Mouse (Mus musculus): ENCODE results near the gene Ndfip2. TPM values are rescaled to one million over a fixed set of nuclear protein-coding genes. Genes with fewer than 3 reads are reported as not detected.

Gene Ndfip2
- total RNA-seq, 2 experiments from 2014 or later, result 94.9 to 96.4 TPM

DNA sequence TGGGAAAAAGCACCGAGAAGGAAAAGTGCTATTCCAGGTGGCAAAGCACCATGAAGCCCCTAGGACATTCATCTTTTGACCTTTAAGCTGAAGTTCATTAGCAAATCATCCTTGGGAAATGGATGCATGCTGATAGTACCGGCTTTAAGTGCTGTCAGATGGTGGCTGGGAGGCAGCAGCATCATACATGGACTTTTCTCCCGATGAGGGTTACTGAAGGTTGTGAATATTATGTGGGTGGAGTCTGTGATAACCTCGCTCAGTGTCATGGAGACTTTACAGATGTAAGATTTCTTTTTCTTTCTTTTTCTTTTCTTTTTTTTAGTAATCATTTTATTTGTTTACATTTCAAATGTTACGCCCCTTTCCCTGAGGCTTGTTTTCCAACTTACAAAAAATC is 18.9 kb downstream of the Ndfip2 start:
- no peak for DNase-seq (ENCODE audit: low spot score in 2 of 2)

DNA sequence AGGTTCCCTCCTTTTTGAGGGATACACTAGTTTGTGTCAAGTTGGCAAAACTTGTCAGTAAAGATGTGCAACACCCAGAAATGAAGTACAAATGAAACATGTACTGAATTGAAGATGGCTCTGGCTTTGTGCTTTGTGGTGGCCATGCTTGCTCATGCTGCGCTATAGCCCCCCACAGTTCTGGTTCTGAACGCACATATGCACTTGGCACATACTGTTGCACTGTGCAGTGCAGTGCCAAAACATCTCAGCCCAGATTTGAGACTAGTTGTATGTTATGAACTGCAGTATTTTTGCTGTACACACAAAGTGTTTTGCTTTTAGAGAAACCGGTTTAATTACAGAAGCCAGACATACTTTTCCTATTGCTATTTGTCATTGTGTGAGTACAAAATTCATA is 25.7 kb downstream of the Ndfip2 start:
- DNase-seq (ENCODE audit: low spot score in 2 of 2), result no peak

DNA sequence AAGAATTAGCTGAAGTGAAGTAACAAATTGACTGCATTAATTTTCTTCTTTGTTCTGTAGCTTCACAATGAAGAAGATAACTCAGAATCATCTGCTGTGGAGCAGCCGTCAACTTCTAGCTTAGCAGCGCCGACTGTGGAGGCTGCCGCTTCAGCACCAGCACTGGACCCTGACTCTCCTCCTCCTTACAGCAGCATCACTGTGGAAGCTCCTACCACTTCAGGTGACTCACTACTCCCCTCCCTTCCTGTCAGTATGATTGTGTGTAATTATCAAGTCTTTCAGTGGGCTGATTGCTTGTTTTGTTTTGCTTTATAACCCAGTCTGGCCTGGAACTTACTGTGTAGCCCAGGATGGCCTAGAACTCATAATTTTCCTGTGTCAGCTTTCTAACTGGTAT is 29.2 kb downstream of the Ndfip2 start:
- no peak for DNase-seq (ENCODE audit: low spot score in 2 of 2)

DNA sequence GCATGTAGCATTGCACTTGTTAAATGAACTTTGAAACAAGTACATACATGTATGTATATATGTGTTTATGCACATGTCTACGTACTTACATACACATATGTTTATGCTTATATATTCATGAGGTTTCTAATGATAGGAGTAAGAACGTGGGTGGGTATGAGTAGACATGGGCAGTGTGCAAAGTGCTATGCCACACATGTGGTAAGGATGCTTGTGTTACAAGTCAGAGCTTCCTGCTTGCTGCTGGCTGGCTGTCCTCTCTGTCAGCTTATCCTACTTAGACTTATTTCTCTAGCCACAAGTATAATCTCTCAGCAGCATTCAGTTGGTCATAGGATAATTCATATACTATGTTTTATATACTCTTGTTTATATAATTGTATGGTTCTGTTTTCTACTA is 29.6 kb downstream of the Ndfip2 start:
- no peak for DNase-seq (ENCODE audit: low spot score in 2 of 2)

DNA sequence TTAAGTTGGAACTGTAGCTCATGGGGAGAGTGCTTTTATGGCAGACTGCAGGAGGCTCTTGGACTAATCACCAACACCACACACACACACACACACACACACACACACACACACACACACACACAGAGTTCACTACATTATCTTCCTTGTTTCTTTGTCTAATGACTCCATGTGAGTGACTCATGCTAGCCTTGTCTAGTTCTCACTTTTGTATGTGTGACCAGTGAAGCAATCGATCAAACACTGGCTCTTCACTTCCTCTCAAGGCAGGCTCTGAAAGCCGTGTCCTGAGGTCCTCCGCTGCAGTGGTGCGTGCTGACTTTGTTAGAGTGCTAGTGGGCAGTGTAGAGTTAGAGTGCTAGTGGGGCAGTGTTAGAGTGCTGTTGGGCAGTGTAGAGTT is 30.2 kb downstream of the Ndfip2 start:
- no peak for DNase-seq (ENCODE audit: low spot score in 2 of 2)

DNA sequence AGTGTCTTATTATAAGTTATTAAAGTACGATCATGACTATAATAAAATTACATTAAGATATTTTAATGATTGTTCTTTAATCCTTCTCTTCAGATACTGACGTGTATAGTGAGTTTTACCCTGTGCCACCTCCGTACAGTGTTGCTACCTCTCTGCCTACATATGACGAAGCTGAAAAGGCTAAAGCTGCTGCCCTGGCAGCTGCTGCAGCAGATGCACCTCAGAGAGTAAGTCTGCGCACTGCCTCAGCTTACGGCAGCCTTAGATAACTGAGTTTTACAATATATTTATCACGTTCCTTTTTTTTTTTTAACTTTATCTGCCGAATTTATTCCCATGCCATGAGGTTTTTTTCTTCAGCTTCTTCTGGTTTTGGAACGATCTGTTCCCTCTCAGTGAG is 33.8 kb downstream of the Ndfip2 start:
- no peak for DNase-seq (ENCODE audit: low spot score in 2 of 2)

DNA sequence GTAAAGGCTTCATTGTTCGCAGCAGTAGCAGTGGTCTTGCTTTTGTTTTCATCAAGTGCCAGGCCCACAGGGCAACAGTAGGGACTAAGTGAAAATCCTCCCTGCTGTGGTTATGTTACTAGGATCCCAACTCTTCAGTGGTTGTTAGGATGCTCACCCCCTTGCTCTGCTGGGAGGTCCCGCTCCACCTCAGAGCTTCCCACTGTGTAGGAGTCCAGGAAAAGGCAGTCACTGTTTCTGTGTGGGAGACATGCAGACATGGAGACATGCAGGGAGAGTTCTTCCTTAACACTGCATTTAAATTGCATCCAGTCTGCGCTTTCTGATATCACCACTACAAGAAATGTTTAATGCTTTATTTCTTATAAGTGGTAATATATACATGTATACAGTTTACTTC is 35.4 kb downstream of the Ndfip2 start:
- DNase-seq (ENCODE audit: low spot score in 2 of 2), result no peak

DNA sequence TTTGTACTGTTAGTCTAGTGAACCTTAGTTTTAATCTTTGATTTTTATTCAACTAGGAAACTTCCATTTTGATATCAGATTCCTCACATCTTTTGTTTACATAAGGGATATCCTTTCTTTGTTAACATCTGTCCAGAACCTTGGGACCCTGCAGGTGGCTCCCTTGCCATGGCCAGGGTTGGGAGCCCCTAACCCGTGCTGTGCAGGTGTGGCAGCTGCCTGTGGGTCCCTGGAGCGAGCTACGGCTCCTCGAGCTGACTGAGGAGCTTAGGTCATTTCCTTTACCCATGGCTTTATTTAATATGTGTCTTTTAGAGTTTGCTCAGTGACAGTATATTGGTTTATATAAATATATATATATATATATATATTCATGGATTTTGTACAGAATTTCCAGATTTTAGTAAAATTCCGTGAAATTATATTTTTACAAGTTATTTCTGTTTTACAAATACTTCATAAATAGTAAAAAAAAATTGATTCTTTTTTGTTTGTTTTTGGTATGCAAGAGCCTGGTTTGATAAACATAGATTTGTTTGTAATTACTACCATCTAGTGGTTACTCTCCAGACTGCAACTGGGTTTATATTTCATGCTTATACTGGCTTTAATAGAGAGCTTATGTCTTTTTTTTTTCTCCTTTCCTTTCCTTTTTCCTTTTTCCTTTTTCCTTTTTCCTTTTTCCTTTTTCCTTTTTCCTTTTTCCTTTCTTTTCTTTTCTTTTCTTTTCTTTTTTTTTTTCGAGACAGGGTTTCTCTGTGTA is 37.6 kb downstream of the Ndfip2 start:
- DNase-seq (ENCODE audit: low spot score in 2 of 2), result peak in 1 of 2 experiments; percentile 76

DNA sequence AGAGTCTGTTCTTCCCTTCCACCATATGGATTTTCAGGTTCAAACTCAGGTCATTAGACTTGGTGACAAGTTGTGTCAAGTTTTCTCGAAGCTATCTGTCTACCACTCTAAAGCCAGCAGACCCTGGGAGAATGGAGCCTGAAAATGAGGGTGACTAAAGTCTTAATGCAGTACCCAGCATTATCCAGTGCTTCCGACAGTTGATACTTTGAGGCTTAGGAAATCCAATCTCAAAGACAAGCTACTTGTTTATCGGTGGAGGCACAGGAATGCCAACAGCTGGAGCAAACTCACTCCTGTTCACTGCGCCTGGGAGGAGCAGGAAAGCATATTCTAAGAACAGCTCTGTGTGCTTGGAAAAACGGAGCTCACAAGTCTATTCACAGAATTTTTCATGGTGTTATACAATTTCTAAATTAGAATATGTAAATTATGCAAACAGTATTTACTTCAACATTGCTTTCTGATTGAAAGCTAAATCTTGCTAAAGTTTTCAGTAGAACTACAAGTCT is 41.4 kb downstream of the Ndfip2 start:
- no peak for DNase-seq (ENCODE audit: low spot score in 2 of 2)

DNA sequence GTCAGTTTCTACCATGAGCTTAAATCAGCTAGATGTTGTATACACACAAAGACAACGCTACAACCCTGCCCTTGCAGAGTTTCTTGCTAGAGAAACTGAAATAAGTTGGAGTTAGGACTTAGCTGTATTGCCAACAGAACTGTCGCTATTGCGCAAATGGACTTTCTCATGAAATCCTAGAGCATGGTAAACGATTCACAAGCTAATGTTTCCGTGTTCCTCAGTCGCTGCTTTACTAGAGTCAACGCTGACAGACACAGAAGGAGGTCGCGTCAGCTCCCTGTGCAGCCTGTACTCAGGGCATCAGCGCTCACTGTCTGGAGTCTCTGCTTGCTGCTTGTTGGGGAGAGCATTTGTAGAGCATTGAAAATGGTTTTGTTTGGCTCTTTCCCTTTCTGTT is 42.2 kb downstream of the Ndfip2 start:
- DNase-seq (ENCODE audit: low spot score in 2 of 2), result no peak

DNA sequence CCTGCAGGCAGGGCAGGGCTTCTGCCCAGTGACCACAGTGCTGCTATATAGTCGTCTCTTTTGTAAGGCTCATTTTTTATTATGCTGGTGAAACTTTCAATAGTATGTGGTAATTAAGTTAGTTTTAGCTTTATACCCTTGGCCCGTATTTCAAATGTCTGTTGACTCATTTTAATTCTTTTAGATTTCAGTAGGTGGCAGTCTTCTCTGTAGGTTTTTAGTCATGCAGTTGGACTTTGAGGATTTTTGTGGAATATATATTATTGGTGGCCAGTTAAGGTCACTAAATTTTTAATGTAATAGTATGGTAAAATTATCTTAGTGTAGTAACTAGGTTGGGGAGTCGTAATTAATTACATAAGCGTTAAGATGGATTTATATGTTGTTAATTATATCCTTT is 44.3 kb downstream of the Ndfip2 start:
- DNase-seq (ENCODE audit: low spot score in 2 of 2), result no peak

DNA sequence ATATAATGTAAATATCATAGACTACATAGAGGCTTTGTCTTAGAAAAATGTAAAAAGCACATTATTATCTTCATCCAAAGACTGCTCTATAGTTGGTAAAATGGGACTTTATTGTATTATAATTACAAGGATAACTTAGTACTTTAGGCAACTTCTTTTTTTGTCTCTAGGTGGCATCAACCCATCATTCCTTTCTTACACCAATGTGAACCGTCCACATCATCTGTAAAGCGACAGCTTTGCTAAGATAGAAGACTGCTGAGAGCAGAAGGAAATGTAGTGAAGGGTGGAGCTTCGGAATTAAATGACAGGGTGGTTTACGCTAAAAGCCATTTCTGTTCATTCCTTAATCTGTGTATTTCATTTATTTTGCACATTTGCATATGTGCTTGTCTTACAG is 49.3 kb downstream of the Ndfip2 start:
- DNase-seq (ENCODE audit: low spot score in 2 of 2), result no peak

DNA sequence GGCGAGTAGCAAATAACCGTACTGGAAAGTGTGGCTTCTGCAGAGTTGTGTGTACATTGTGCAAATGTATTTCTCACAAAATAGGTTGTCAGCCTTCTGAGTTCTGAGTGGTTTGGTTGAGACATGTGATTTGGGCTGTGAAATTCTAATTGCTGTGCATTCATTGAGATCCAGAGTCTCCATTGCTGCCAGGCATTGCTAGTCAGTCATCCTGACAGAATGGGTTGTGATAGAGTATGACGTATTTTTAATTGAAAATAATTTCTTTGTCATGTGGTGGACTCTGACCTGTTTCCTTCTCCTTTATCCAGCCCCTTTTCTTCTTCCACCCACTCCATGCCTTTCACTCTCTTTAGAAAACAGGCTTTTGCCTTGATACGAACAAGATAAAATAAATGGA is 54.0 kb downstream of the Ndfip2 start:
- DNase-seq (ENCODE audit: low spot score in 2 of 2), result no peak

DNA sequence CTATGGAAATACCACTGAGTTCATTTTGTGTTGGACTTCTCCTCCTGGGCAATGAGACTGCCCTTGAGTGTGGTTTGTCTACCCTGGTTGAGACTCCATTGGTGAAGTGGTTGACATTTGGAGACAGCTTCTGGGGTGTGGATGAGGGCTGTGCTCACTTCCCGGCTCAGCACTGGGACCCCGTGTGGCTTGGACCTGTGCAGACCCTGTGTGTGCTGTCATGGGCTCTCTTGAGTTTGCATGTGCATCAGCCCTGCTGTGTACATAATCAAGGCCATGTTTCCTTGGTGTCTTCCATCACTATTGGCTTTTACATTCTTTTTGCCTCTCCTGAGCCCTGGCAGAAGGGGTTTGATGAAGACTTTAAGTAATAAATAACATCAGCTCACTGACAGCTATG is 54.6 kb downstream of the Ndfip2 start:
- no peak for DNase-seq (ENCODE audit: low spot score in 2 of 2)

DNA sequence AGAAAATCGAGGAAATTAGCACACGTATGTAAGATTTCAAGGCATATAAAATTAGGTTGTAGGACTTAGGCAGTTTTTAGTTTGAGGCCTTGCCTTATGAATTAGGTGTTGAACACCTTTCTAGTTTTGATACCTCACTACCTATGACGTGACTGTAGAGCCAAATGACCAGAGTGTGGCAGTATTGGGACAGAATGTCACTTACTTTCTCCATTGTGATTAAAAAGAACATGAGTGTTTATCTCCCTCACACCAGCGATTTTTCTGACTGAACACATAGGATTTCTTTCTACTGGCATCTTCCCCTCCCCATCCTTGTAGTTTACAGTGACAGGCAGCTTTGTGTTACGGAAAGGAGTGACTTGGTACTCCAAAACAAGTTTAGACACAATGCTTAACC is 55.5 kb downstream of the Ndfip2 start:
- DNase-seq (ENCODE audit: low spot score in 2 of 2), result peak in 1 of 2 experiments; percentile 32

DNA sequence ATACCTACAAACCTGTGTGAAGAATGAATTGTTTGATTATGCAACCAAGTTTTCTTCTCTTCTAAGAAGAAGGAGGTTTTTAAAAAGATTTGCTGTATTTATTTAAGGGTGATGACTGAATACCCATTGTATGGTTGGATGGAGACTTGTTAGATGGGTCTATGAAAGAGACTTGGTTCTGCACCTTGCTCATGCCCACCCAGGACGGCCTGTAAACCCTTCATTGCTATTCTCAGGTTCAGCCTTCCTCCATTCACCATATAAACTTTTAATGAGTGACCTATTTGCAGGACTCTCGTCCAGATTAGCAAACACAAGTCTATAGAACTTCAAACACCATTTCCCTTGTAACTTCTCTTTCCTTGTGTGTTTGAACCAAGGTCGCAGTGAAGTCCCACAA is 63.3 kb downstream of the Ndfip2 start:
- DNase-seq (ENCODE audit: low spot score in 2 of 2), result no peak

DNA sequence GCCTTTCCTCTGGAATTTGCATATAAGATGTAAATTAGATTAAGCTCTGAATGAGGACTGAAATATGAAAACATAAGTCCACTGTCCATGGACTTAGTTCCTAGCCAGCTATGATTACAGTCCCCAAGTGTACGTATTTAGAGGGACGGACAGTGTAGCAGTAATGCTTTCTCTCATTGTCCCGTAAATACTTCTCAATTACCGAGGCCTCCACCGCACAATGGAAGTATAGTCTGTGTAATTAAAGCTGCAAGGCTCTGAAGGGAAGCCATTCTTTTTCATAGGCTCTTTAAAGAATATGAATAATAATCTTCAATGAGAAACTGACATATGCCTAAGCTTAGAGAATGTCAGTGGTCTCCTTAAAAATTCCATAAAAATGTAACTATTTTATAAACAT is 64.5 kb downstream of the Ndfip2 start:
- no peak for DNase-seq (ENCODE audit: low spot score in 2 of 2)

DNA sequence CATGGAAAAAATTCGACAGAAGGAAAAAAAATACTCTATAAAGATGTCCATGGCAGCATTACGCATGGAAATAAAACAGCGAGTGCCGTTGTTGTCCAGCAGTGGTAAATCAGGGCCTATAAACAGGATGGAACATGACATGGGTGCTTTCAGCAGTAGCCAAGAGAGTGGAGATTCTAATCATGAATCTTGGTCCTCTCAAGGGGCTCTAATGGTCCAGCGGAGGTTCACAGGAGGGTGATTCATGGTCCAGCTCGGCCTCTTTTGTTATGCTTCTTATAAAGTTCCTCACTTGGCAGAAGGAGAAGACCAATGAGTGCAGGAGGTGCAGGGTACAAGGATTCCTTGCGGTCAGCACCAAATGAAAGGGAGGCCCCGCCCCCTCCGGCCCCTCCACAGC is 65.1 kb downstream of the Ndfip2 start:
- no peak for DNase-seq (ENCODE audit: low spot score in 2 of 2)

DNA sequence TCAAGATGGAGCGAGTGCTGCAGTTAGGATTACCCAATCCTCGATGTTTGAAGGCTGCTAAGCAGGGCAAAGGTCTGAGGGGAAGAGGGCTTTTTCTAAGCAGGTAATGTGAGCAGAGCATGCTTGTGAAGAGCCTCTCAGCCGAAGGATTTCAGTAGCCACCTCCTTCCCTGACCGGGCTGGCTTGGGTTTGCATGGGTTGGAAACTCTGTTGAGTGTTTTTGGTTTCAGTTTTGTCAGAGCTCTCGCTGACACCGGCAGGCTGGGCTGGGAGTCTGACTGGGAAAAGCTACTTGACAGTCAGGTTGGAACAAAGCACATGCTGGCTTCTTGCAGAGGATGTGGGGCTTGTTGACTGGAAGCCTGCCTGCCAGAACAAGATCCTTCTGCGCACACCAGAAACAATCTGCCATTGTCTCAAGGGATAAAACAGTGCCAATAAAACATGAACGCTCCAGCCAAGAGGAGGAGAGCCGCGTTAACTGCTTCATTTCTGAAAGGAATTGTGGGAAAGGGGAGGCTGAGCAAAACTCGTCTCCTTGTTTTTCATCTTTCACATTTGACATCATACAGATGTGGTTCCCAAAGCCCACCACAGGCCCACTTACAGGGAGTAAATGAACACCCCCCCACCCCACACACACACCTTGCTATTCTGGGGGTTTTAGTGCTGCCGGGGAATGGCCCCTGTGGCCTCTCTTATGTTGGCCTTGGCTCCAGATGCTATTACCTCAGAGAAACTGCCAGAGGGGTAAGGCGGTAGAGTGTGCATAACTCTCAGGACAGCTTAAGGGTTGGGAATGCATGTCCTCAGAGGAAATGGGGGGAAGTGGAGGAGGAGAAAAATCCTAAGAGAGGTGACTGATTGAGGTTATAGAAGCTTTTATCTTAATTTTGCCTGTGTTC is 70.3 kb downstream of the Ndfip2 start:
- DNase-seq (ENCODE audit: low spot score in 2 of 2), result peak; percentile 76 to 85

DNA sequence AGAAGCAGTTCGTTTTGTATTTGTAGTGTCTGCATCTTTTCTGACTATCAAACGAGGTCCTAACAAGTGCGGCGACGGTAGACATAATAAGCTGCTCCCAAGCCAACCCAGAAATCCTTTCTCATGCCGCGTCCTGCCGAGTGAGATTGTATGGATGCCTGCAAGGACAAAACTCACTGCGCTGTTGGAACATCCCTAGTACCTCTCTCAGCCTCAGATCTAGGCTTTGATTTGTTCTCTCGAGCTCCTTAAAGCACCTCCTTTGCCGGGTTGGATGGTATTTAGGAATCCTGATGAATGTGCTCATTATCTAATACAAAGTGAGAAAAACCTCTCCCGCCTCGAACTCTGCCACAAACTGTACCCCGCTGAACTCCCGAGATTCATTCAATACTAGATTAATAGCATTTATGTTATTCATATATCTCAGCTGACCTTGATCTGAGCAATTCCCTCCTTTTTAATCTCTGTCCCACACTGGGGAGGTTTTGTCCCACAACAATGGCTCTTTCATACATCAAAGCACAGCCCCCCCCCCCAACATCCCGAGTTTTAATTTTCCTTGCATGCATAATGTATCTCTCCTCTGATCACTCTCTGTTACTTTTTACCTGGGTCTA is 75.2 kb downstream of the Ndfip2 start:
- peak; percentile 39 to 63 for DNase-seq (ENCODE audit: low spot score in 2 of 2)

DNA sequence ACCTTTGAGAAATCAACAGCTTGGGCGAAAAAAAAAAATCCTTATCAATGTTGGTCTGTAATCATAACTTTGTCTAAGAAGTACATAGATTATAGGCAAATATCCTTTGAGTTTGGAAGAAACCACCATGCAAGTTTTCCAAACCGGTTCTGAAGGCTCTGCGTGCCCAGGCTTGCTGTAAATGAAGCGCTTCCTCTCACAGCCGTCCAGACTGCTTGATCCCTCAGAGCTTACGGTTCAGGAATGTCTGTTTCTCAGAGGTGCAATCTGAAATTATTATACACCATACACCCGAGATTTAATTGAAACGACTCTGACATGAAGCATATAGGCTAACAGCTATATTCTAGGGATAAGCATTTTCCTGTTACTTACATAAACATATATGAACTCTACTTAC is 83.4 kb downstream of the Ndfip2 start:
- DNase-seq (ENCODE audit: low spot score in 2 of 2), result no peak

DNA sequence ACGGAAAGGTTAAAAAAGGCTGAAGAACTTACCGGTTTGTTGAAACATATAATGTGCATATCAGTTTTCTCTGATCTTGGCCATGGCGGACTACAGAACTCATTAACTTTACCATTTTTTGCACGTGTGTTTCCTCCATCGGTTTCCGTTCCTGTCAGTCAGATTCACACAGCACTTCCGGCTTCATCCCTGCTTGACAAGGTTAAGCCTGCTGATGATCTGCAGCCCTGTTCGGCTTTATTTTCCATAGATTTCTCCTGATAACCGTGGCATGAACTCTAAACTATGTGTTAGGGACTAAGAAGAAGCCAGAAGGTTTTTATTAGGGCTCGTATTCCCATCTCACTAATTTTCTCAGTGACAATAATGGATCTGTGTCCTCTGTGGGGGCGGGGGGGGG is 95.7 kb downstream of the Ndfip2 start:
- no peak for DNase-seq (ENCODE audit: low spot score in 2 of 2)
